Mouse (Mus musculus) brain, adult 10 weeks (tissue): ENCODE data around the gene Dgat2l6. TPM values are rescaled to one million over a fixed set of nuclear protein-coding genes. Genes with fewer than 3 reads are reported as not detected.

Source experiments
- polyA plus RNA-seq: library from polyadenylated mRNA; stranded (reverse); fragments of 350-450 nt; fragmentation: Illumina TruSeq; extraction: RNeasy Lipid Tissue Mini Kit (QIAGEN cat#74804); gene quantifications from one replicate; pipeline ENCODE4 v1.2.3, GENCODE M21; 2015; ENCODE audit warnings: low read depth, low replicate concordance

Dgat2l6 gene
- polyA plus RNA-seq, result 0.59 TPM

DNA sequence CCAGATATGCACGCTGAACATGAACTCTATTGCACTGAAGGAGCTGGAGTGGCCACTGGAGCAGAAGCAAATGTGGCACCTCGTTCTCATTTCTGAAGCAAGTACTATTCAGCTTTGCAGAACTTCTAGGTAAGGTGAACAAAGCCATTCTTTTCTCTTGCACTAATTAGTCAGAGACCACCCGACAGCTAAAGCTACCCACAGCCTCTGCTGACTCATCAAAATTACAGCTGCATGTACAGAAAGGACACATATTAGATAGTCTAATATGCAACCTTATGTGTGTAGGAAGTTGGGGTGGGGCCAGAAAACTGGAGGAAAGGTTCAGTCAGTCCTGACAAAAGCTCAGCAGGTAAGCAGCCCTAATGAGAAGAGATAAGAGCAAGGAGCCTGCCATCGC is at the start of gene Dgat2l6:
Gene Dgat2l6 (plus strand): TSS at position 368 of the 400 bp plus-strand sequence.

DNA sequence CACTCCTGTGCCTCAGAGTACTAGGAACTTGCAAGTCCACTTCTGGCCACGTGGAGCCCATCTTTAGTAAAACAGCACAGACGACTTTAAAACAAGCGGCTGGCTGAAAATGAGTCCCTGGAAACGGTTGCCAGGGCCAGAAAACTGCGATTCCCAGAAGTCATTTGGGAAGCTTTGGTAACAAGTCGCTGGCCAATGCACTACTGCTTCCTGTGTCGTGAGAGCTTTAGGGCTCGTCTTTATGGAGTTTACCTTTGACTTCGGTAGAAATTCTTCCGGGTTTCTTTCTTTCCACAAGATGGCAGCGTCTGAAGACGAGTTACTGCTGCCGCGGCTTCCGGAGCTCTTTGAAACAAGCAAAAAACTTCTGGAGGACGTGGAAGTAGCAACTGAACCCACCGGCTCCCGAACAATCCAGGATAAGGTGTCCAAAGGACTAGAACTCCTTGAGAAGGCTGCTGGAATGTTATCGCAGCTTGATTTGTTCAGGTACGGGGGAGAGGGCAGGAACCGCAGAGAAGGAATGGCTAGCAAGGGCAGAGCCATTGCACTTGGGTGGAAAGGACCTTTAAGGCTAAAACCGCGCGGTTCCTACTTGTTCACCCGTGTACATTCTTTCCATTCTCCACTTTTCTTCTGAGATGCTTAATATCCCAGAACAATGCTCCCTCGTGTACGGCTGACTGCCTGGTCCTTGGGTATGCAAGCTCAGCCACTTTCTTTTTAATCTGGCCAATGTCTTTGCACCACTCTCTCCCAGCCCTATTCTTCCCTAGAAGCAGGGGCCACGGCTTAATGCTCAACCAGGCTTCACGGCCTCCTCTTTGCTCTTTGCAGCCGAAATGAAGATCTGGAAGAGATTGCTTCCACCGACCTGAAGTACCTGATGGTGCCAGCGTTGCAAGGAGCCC is 30.3 kb upstream of the Dgat2l6 start, which contains the start of gene Igbp1:
Gene Igbp1 (plus strand): TSS at position 224 of the 911 bp plus-strand sequence.

DNA sequence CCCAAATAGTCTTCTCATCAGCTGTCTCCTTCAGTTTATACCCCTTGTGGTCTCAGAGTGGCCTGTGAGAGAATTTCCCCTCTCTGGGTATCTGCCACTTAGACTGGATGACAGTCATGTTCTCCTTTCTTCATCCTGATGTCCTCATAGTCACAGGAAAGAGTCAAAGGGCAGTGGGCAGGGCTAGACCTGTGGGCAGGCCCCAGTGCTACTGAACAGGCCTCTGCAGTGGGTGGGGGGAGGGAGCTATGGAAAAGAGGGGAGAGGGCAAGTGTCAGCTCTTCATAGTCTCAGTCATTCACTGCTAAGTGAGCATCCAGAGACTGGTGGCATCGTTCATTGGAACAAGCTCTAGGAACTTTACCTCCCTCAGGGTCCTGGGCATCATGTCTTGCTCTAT is 47.3 kb downstream of the Dgat2l6 start, which contains the start of gene Awat1:
Gene Awat1 (plus strand): TSS at position 301 of the 400 bp plus-strand sequence.

DNA sequence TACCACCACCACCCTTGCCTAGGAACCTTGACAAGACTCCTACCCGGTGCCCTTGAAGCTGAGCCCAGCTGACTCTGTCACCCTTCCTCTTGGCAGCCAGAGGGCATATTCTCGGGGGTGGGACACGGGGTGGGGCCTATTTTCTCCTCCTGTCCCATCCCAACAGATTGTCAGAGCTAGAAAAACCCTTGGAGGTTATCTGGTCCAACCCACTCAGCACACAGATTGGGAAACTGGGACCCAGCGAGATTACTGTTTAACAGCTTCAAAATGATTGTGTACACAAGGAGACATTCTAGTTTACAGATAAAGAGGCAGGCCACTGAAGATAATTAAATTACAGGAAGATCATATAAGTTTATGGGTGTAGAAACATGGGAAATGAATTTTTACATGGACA is 70.2 kb downstream of the Dgat2l6 start, which contains the start of gene P2ry4:
Gene P2ry4 (minus strand): TSS at position 79 of the 400 bp plus-strand sequence.

Other genes starting within 250 kb of the Dgat2l6 start
- gene Otud6a, start 95.8 kb upstream of the Dgat2l6 start, polyA plus RNA-seq, result not detected
- gene Awat2, start 82.1 kb upstream of the Dgat2l6 start, polyA plus RNA-seq, result not detected
- gene Igbp1, start 30.5 kb upstream of the Dgat2l6 start, polyA plus RNA-seq, result 66.3 TPM
- not detected for gene Awat1, start 47.4 kb downstream of the Dgat2l6 start, polyA plus RNA-seq
- gene P2ry4, start 70.0 kb downstream of the Dgat2l6 start, polyA plus RNA-seq, result not detected
- 1.4 TPM for gene Arr3, start 80.7 kb downstream of the Dgat2l6 start, polyA plus RNA-seq
- gene Kif4, start 100.9 kb downstream of the Dgat2l6 start, polyA plus RNA-seq, result 0.58 TPM
- 74.7 TPM for gene Pdzd11, start 101.7 kb downstream of the Dgat2l6 start, polyA plus RNA-seq
- gene Gdpd2, start 205.0 kb downstream of the Dgat2l6 start, polyA plus RNA-seq, result 10.4 TPM
- 93.1 TPM for gene Dlg3, start 242.9 kb downstream of the Dgat2l6 start, polyA plus RNA-seq